Mouse (Mus musculus) cerebral cortex, adult 2 months (tissue): Measurements from ENCODE around the gene 1700092M07Rik.

Experiments
- WGBS: fragments of 180-500 bp; shearing (Covaris S2); methylation state at CpG from one replicate; pipeline ENCODE4 v1.1.7; 2018; 5-methylcytosine and 5-hydroxymethylcytosine counted together

Gene 1700092M07Rik

GRCm38 (mm10) chr19:8716767-8717475 lies 23.6 kb upstream of the 1700092M07Rik start:
- WGBS: 69% methylated on average over 10 of the region's 10 CpGs

GRCm38 (mm10) chr19:8718357-8718756 lies 22.2 kb upstream of the 1700092M07Rik start:
- 47% methylated on average over 3 of the region's 3 CpGs for WGBS

- 55% methylated on average over 1 of the region's 1 CpGs for WGBS
These were observed 19.1 kb upstream of the 1700092M07Rik start for GRCm38 (mm10) chr19:8721378-8721777.

GRCm38 (mm10) chr19:8722021-8722420 lies 18.5 kb upstream of the 1700092M07Rik start:
- WGBS: 40% methylated on average over 4 of the region's 4 CpGs

- WGBS: 1% methylated on average over 5 of the region's 5 CpGs
These were observed 18.0 kb upstream of the 1700092M07Rik start for GRCm38 (mm10) chr19:8722559-8722906.

- WGBS: under 1% methylated on average over 50 of the region's 50 CpGs
These were observed 17.5 kb upstream of the 1700092M07Rik start, which contains the start of gene Slc3a2 for GRCm38 (mm10) chr19:8722907-8723573. Gene Slc3a2 (minus strand): TSS chr19:8723369.

GRCm38 (mm10) chr19:8723574-8724346 lies 16.8 kb upstream of the 1700092M07Rik start:
- 1% methylated on average over 20 of the region's 20 CpGs for WGBS

- WGBS: 7% methylated on average over 2 of the region's 2 CpGs
These were observed 16.1 kb upstream of the 1700092M07Rik start for GRCm38 (mm10) chr19:8724392-8724791.

- WGBS: 52% methylated on average over 4 of the region's 4 CpGs
These were observed 15.4 kb upstream of the 1700092M07Rik start for GRCm38 (mm10) chr19:8725081-8725613.

- WGBS: 37% methylated on average over 3 of the region's 3 CpGs
These were observed 13.7 kb upstream of the 1700092M07Rik start for GRCm38 (mm10) chr19:8726609-8727390.

- WGBS: 42% methylated on average over 5 of the region's 5 CpGs
These were observed 12.9 kb upstream of the 1700092M07Rik start for GRCm38 (mm10) chr19:8727495-8728114.

GRCm38 (mm10) chr19:8728335-8729099 lies 12.0 kb upstream of the 1700092M07Rik start:
- WGBS: 60% methylated on average over 3 of the region's 3 CpGs

- WGBS: 73% methylated on average over 3 of the region's 3 CpGs
These were observed 6.2 kb upstream of the 1700092M07Rik start for GRCm38 (mm10) chr19:8734334-8734733.

- WGBS: 1% methylated on average over 32 of the region's 32 CpGs
These were observed 4.9 kb upstream of the 1700092M07Rik start, which contains the start of gene Wdr74 for GRCm38 (mm10) chr19:8735389-8736159. Gene Wdr74 (plus strand): TSS chr19:8735827.

GRCm38 (mm10) chr19:8736160-8736467 lies 4.4 kb upstream of the 1700092M07Rik start:
- WGBS: 2% methylated on average over 11 of the region's 11 CpGs

- 92% methylated on average over 7 of the region's 7 CpGs for WGBS
These were observed 1.6 kb upstream of the 1700092M07Rik start for GRCm38 (mm10) chr19:8738911-8739310.

GRCm38 (mm10) chr19:8739646-8740045 lies 872 bp upstream of the 1700092M07Rik start:
- WGBS: 91% methylated on average over 6 of the region's 6 CpGs

GRCm38 (mm10) chr19:8741243-8741869 lies 838 bp downstream of the 1700092M07Rik start, which contains the start of gene Stx5a:
Gene Stx5a (plus strand): TSS chr19:8741413.
- WGBS: under 1% methylated on average over 36 of the region's 36 CpGs

- 14% methylated on average over 14 of the region's 14 CpGs for WGBS
These were observed 1.7 kb downstream of the 1700092M07Rik start for GRCm38 (mm10) chr19:8742176-8742575.
